Mouse (Mus musculus) activated CD4-positive, CD25-positive, alpha-beta regulatory T cell, adult 4 months (primary cell): ENCODE measurements around the gene Zswim4. TPM values are rescaled to one million over a fixed set of nuclear protein-coding genes. Genes with fewer than 3 reads are reported as not detected.

Experiments used
- ATAC-seq: one replicate; pipeline ENCODE4 v1.8.0; 2017
- polyA plus RNA-seq, 2 experiments: library from polyadenylated mRNA; unstranded; fragments of 100-300 nt; shearing (Covaris generic); gene quantifications; one replicate each; pipeline ENCODE4 v1.2.1; 2017

Gene Zswim4
- polyA plus RNA-seq, 2 experiments from 2014 or later = 3.1 to 5.5 TPM

GRCm38 (mm10) chr8:84180530-84181190 is 56.2 kb downstream of the Zswim4 start:
- no peak for ATAC-seq

- no peak for ATAC-seq
These were observed 56.9 kb downstream of the Zswim4 start for GRCm38 (mm10) chr8:84179946-84180345.

GRCm38 (mm10) chr8:84178592-84178991 is 58.3 kb downstream of the Zswim4 start:
- ATAC-seq = no peak

- no peak for ATAC-seq
These were observed 59.5 kb downstream of the Zswim4 start for GRCm38 (mm10) chr8:84177405-84177804.

- no peak for ATAC-seq
These were observed 60.3 kb downstream of the Zswim4 start for GRCm38 (mm10) chr8:84176560-84176959.

GRCm38 (mm10) chr8:84173861-84174260 is 63.0 kb downstream of the Zswim4 start:
- ATAC-seq = peak; percentile 75

- ATAC-seq = no peak
These were observed 66.8 kb downstream of the Zswim4 start for GRCm38 (mm10) chr8:84170096-84170495.

GRCm38 (mm10) chr8:84167696-84168095 is 69.2 kb downstream of the Zswim4 start:
- no peak for ATAC-seq

Other genes with a start within 250 kb of the Zswim4 start
- gene Samd1, start 239.4 kb downstream of the Zswim4 start, polyA plus RNA-seq = 1 to 10 TPM; 5.5 to 5.9 TPM
- under 1 TPM in 1 of 2 experiments, not detected in 1; 0.95 TPM for gene 1700067K01Rik, start 235.6 kb downstream of the Zswim4 start, polyA plus RNA-seq
- 1 to 10 TPM in 1 of 2 experiments, under 1 TPM in 1; 0.83 to 1.1 TPM for gene 2210011C24Rik, start 224.9 kb downstream of the Zswim4 start, polyA plus RNA-seq
- 1 to 10 TPM; 1.1 to 2.4 TPM for gene Palm3, start 215.6 kb downstream of the Zswim4 start, polyA plus RNA-seq
- gene Il27ra, start 194.5 kb downstream of the Zswim4 start, polyA plus RNA-seq = 100 to 1,000 TPM; 185 to 292 TPM
- gene Rln3, start 192.1 kb downstream of the Zswim4 start, polyA plus RNA-seq = 10 to 100 TPM; 44.3 to 60.9 TPM
- 1 to 10 TPM in 1 of 2 experiments, under 1 TPM in 1; 0.98 to 1.2 TPM for gene Gm10643, start 171.9 kb downstream of the Zswim4 start, polyA plus RNA-seq
- 10 to 100 TPM; 11.9 to 12.6 TPM for gene Rfx1, start 170.2 kb downstream of the Zswim4 start, polyA plus RNA-seq
- 10 to 100 TPM; 13.9 to 15.9 TPM for gene Dcaf15, start 132.3 kb downstream of the Zswim4 start, polyA plus RNA-seq
- gene Podnl1, start 111.1 kb downstream of the Zswim4 start, polyA plus RNA-seq = 1 to 10 TPM; 8.2 to 9.0 TPM
- gene Cc2d1a, start 89.1 kb downstream of the Zswim4 start, polyA plus RNA-seq = 10 to 100 TPM; 14.9 to 16.0 TPM
- 1 to 10 TPM in 1 of 2 experiments, under 1 TPM in 1; 0.40 to 1.2 TPM for gene 4930432K21Rik, start 89.0 kb downstream of the Zswim4 start, polyA plus RNA-seq
- 1 to 10 TPM in 1 of 2 experiments, not detected in 1; 1.1 TPM for gene Nanos3, start 51.8 kb downstream of the Zswim4 start, polyA plus RNA-seq
- 100 to 1,000 TPM; 382 to 385 TPM for gene D8Ertd738e, start 12.7 kb upstream of the Zswim4 start, polyA plus RNA-seq
- 10 to 100 TPM; 38.1 to 39.4 TPM for gene Mri1, start 20.3 kb upstream of the Zswim4 start, polyA plus RNA-seq
- gene Ccdc130, start 33.3 kb upstream of the Zswim4 start, polyA plus RNA-seq = 10 to 100 TPM; 32.2 to 45.4 TPM
- gene Cacna1a, start 151.4 kb upstream of the Zswim4 start, polyA plus RNA-seq = 10 to 100 TPM in 1 of 2 experiments, 1 to 10 TPM in 1; 5.8 to 10.5 TPM